Mouse (Mus musculus) liver, postnatal 0 days (tissue): ENCODE results near the gene 4930432K21Rik. TPM values are rescaled to one million over a fixed set of nuclear protein-coding genes. Genes with fewer than 3 reads are reported as not detected.

Experiments
- ATAC-seq: fragments of 200-750 bp; cut with Nextera tagmentation; 2 replicates; pipeline ENCODE4 v1.8.0; 2017; ENCODE audit warnings: mild to moderate bottlenecking, moderate library complexity
- DNase-seq: peaks from one replicate; pipeline ENCODE4 v3.0.0-alpha.2; 2016
- H3K27ac ChIP-seq: fragments of 300-500 bp; sonication (generic); 2 replicates; pipeline ENCODE4 v1.5.1; 2014; ENCODE audit warnings: antibody characterized with exemption, moderate library complexity, mild to moderate bottlenecking, low read depth
- H3K27me3 ChIP-seq: fragments of 300-500 bp; sonication (generic); 2 replicates; pipeline ENCODE4 v1.6.1; 2014; ENCODE audit warnings: low read length, control low read depth, mixed read lengths; ENCODE audit not compliant: insufficient read depth
- H3K36me3 ChIP-seq: fragments of 300-500 bp; sonication (generic); replicated peaks from 2 replicates; pipeline ENCODE4 v1.6.1; 2014; ENCODE audit warnings: mild to moderate bottlenecking, control low read depth, low read length, moderate library complexity, mixed read lengths; ENCODE audit not compliant: insufficient read depth
- H3K4me1 ChIP-seq: fragments of 300-500 bp; sonication (generic); 2 replicates; pipeline ENCODE4 v1.6.1; 2014; ENCODE audit warnings: antibody characterized with exemption, mild to moderate bottlenecking, control low read depth; ENCODE audit not compliant: insufficient read depth
- H3K4me2 ChIP-seq: fragments of 300-500 bp; sonication (generic); 2 replicates; pipeline ENCODE4 v1.6.1; 2014; ENCODE audit warnings: low read depth, mild to moderate bottlenecking, low read length, moderate library complexity, mixed read lengths
- H3K4me3 ChIP-seq: fragments of 300-500 bp; sonication (generic); 2 replicates; pipeline ENCODE4 v1.5.1; 2014; ENCODE audit warnings: low read depth, low read length
- H3K9ac ChIP-seq: fragments of 300-500 bp; sonication (generic); replicated peaks from 2 replicates; pipeline ENCODE4 v1.6.1; 2014; ENCODE audit warnings: mild to moderate bottlenecking, moderate library complexity
- H3K9me3 ChIP-seq: fragments of 300-500 bp; sonication (generic); 2 replicates; pipeline ENCODE4 v1.6.1; 2016; ENCODE audit warnings: mild to moderate bottlenecking, control low read depth, low read length, mixed read lengths
- CTCF ChIP-seq: sonication (generic); IDR thresholded peaks from 2 replicates; pipeline ENCODE4 v1.5.1; 2016; ENCODE audit warnings: antibody characterized with exemption, low read depth
- EP300 ChIP-seq: IDR thresholded peaks from 2 replicates; pipeline ENCODE4 v1.6.1; 2016; ENCODE audit warnings: antibody characterized with exemption, low read depth, mild to moderate bottlenecking
- WGBS: fragments of 180-500 bp; shearing (Covaris S2); extraction: QIAGEN DNeasy Blood & Tissue Kit; methylation state at CpG from one replicate; pipeline ENCODE4 v1.1.7; 2014; ENCODE audit not compliant: insufficient replicate concordance; 5-methylcytosine and 5-hydroxymethylcytosine counted together
- polyA plus RNA-seq: library from polyadenylated mRNA; unstranded; fragments of >200 nt; fragmentation: Nextera tagmentation; extraction: Ambion mirVana; gene quantifications from 2 replicates; pipeline ENCODE4 v1.2.1, GENCODE M21; 2015

Gene 4930432K21Rik
- polyA plus RNA-seq, 1 experiment from 2014 or later: 0.29 TPM

DNA sequence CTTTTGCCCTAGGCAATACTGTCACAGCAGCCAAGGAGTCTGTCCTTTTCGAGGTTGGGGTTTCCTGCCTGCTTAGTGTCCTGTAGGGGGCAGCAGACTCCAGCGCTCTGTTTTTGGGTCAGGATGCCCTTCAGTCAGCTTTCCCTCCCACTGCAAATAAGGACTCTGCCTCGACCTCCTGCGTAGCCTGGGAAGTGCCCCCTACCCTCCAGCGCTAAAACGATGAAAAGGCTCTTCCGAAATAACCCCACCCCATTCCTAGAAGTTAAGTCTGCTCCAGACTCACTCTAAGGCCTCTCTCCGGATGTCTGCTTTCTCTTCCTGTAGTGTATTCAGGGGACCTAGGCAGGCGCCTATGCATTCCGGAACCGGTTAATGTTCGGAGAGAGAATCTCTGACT lies 38.7 kb downstream of the 4930432K21Rik start:
- Histone ChIP-seq H3K9ac (peak overlapping the region; percentile 5; the same call in 1 of the 2 replicates), H3K27me3 (peaks cover 9% of the 10 kb centered on the region; the same call in 1 of the 2 replicates), H3K4me2 (peak overlapping the region; percentile 67), H3K36me3 (no peaks in the 10 kb centered on the region), H3K27ac (peak overlapping the region; percentile 1; the same call in 1 of the 2 replicates), H3K4me3 (peak overlapping the region; percentile 31), H3K9me3 (no peaks in the 10 kb centered on the region), H3K4me1 (peaks cover 15% of the 10 kb centered on the region)
- 4% methylated on average over 12 of the region's 12 CpGs for WGBS
- no peak for TF ChIP-seq EP300
- TF ChIP-seq CTCF: peak; percentile 97
- DNase-seq (peak; percentile 75), ATAC-seq (peak; percentile 58)

DNA sequence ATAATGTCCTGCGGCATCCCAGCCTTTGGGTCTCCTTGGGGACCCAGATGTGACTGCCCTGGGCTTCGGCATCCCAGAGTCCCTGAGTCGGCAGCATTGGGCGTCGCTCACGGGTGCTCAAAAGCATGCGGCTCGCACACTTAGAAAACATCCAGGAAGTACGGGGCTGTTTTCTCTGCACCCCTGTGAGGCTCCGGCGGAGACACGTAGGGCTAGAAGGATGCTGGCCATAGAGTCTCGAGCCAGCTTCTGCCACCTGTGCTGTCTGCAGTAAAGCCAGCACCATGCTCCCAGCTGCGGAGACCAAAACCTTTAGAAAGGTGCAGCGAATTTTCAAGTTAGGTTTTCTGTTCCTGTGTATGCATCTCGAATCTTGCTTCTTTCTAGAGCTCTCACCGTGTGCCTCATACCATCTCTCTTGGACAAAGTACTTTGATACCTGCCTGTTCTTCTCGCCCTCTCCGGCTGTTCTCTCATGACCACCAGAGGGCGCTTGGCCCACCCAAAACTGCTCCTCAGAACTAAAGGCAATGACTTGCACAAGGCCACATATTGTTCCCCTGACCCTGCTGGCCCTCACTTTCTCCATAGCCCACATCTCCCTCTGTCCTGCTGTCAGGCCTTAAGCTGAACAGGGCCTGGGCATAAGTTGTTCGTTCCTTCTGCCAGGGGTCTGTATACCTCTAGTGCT lies 39.4 kb downstream of the 4930432K21Rik start:
- H3K9me3 ChIP-seq: no peaks in the 10 kb centered on the region
- H3K4me2 ChIP-seq: peak overlapping the region; percentile 67
- WGBS: 3% methylated on average over 21 of the region's 21 CpGs
- peak overlapping the region; percentile 5; the same call in 1 of the 2 replicates for H3K9ac ChIP-seq
- H3K27ac ChIP-seq: peak overlapping the region; percentile 1; the same call in 1 of the 2 replicates
- H3K27me3 ChIP-seq: peaks cover 9% of the 10 kb centered on the region; the same call in 1 of the 2 replicates
- H3K36me3 ChIP-seq: no peaks in the 10 kb centered on the region
- TF ChIP-seq EP300: no peak
- TF ChIP-seq CTCF: peak; percentile 90
- ATAC-seq: peak; percentile 33
- H3K4me3 ChIP-seq: peak overlapping the region; percentile 31
- peaks cover 22% of the 10 kb centered on the region for H3K4me1 ChIP-seq
- peak; percentile 76 for DNase-seq

DNA sequence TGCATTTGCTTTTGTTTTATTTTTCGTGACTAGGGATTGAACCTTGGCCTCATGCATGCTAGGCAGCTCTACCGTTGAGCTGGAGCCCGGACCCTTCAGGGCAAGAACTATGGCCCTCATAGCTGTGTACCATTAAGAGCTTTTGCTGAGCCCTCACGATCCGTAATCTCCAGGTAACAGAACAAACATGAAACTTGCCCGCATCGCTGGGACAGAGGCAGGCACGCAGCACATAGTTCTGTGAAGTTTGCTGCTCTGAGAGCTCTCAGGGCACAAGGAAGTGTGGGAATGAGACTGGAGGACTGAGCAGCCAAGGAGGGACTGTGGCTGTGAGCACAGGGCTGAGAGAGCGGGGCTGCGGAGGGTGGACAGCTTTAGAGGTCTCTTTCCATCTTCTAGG lies 40.8 kb downstream of the 4930432K21Rik start:
- H3K9ac ChIP-seq: no peak overlapping the region
- H3K27ac ChIP-seq: no peak overlapping the region
- DNase-seq (no peak), ATAC-seq (no peak)
- no peak overlapping the region for H3K4me2 ChIP-seq
- peaks cover 24% of the 10 kb centered on the region for H3K4me1 ChIP-seq
- H3K9me3 ChIP-seq: no peaks in the 10 kb centered on the region
- WGBS: 67% methylated on average over 10 of the region's 10 CpGs
- H3K27me3 ChIP-seq: peaks cover 5% of the 10 kb centered on the region; the same call in 1 of the 2 replicates
- no peak for TF ChIP-seq CTCF
- TF ChIP-seq EP300: no peak
- H3K4me3 ChIP-seq: no peak overlapping the region
- no peaks in the 10 kb centered on the region for H3K36me3 ChIP-seq

DNA sequence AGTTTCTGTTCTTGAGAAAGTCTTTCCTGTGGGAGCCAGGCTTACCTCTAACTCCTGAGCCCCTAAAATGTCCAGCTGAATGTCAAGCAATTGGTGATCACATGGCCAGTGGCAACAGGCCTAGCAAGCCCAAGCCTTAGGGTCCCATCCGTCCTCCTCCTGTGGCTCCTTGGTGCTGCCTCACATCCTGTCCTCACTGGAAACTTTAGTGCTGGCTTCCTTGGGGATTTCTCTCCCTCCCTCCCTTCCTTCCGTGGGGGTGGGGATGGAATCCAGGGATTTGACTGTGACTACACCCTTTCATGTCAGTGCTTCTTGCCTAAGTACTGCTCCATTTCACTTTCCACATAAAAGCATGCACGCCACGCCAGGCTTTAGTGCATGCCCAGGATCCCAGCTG lies 41.8 kb downstream of the 4930432K21Rik start:
- H3K9ac ChIP-seq: no peak overlapping the region
- 66% methylated on average over 4 of the region's 4 CpGs for WGBS

DNA sequence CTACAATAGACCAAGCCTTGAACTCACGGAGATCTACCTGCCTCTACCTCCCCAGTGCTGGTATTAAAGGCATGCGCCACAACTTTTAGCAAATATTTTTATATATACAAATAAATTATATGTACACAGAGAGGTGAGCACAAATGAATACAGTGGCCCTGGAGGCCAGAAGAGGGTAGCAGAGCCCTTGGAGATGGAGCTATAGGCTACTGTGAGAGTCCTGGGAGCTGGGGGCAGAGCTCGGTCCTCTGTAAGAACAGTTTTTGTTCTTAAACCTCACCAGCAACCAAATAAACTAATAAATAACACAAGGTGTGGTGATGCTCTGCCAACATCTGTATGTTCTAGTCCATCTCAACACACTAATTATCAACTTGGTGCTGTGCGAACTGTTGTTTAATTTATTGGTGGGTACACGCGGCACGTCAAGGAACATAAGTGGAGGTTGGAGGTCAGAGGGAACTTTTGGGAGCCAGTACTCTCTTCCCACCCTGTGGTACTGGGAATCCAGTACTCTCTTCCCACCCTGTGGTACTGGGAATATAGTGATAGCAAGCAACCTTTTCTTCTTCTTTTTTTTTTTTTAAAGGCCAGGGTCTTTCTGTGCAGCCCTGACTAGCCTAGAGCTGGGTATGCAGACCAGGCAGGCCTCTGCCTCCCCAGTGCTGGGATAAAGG lies 42.5 kb downstream of the 4930432K21Rik start:
- no peak for ATAC-seq
- no peak overlapping the region for H3K4me3 ChIP-seq
- no peaks in the 10 kb centered on the region for H3K27me3 ChIP-seq
- peaks cover 21% of the 10 kb centered on the region for H3K4me1 ChIP-seq
- no peak overlapping the region for H3K4me2 ChIP-seq
- H3K9me3 ChIP-seq: no peaks in the 10 kb centered on the region
- no peak for DNase-seq
- no peak overlapping the region for H3K27ac ChIP-seq
- no peak for TF ChIP-seq CTCF
- no peak for TF ChIP-seq EP300
- no peak overlapping the region for H3K9ac ChIP-seq
- no peaks in the 10 kb centered on the region for H3K36me3 ChIP-seq
- 93% methylated on average over 7 of the region's 7 CpGs for WGBS

More for the DNA sequence above, 41.8 kb downstream of the 4930432K21Rik start:
- H3K9me3 ChIP-seq: no peaks in the 10 kb centered on the region
- no peak for TF ChIP-seq CTCF
- TF ChIP-seq EP300: 0 out of 2 replicates have a peak, but pooled peaks have one; percentile 30
- ATAC-seq: no peak
- H3K4me3 ChIP-seq: no peak overlapping the region
- no peaks in the 10 kb centered on the region for H3K27me3 ChIP-seq
- H3K4me2 ChIP-seq: no peak overlapping the region
- H3K27ac ChIP-seq: 0 out of 2 replicates have a peak overlapping the region, but pooled peaks have one; percentile 39
- no peak for DNase-seq
- no peaks in the 10 kb centered on the region for H3K36me3 ChIP-seq
- H3K4me1 ChIP-seq: peaks cover 21% of the 10 kb centered on the region

DNA sequence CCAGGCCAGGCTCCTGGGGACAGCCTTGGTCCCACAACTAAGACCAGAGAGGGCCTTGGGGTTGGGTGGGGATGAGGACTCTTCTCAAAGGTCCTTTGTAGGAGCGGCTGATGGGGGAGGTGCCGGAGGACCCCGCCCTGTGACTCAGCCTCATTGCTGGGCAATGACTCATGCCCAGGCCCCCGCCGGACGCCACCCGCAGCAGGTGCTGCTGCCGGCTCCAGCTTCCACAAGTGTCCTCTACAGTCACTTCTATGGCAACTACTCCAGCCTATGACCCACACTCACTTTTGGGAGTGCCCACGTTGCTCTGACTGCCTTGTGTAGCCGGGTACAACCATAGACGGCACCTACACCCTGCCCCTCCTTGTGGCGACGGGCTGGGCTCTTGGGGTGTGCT lies 44.2 kb downstream of the 4930432K21Rik start:
- peak overlapping the region; percentile 61 for H3K9ac ChIP-seq
- H3K27ac ChIP-seq: peak overlapping the region; percentile 83
- ATAC-seq (peak; percentile 75), DNase-seq (peak; percentile 73)
- TF ChIP-seq CTCF (no peak), EP300 (no peak)
- peak overlapping the region; percentile 32 for H3K4me3 ChIP-seq
- no peaks in the 10 kb centered on the region for H3K9me3 ChIP-seq
- H3K27me3 ChIP-seq: no peaks in the 10 kb centered on the region
- H3K4me1 ChIP-seq: peaks cover 19% of the 10 kb centered on the region
- H3K36me3 ChIP-seq: no peaks in the 10 kb centered on the region
- 30% methylated on average over 13 of the region's 13 CpGs for WGBS
- H3K4me2 ChIP-seq: peak overlapping the region; percentile 74
